Mouse (Mus musculus): ENCODE measurements at regions not wholly inside any gene's neighbourhood (a gene's known extent, or its start where the extent isn't known, plus 50 kb on each side); places are given as distances from the start of the nearest gene placed in this dataset.

DNA sequence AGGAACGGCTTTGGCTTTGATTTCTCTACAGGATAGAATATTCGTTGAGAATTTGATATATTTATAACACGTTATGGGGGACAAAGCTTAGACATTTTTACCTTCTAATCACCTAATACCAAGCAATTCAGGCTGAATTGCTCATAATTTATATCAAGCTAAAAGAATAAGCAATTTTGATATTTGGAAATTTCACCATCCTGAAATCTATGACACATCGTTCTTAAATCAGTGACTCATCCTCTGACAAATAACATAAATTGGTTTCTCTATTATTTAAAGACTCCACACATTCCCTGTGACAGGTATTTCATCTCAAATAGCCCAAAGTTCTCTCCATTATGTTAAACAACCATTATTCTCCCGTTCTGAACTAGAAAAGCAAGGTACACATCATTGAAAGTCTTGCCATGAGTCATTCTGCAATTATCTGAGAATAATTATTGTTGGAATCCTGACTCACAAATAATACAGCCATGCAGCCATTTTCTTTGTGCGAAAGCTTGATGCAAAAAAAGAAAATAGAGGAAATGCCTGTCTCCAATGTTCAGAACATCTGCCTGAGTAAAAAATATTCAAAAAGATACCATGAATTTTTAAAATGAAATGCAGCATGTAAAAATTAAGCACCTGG lies 182.3 kb upstream of the BC052040 start:
- DNase-seq = no peak
- intact Hi-C loops (cut with DNase I) = no loop called here

DNA sequence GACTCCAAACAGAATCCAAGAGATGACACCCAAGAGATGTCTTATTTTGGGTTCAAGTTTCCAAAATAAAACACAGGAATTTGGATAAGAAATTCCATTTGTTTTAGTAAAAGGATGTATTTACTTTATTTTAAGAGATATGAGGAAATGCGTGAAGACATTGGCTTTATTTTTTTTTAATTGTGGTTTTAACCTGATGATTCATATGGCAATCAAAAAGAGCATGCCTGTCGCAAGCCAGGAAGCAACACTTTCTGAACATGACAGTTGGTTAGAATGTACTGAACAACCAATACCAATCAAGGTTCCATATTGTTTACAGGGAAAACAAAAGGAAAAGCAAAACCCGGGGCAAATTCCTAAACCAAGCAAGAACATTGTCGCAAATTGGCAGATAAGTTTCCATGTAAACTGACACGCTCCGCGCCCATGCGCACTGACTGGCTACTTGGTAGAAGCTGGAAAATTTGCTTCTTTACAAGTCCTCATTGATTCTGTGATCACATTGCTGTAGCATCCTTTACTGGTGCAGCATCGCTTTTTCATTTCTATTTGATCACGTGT lies 181.4 kb upstream of the BC052040 start:
- intact Hi-C loops (cut with DNase I) = no loop called here
- DNase-seq = no peak

DNA sequence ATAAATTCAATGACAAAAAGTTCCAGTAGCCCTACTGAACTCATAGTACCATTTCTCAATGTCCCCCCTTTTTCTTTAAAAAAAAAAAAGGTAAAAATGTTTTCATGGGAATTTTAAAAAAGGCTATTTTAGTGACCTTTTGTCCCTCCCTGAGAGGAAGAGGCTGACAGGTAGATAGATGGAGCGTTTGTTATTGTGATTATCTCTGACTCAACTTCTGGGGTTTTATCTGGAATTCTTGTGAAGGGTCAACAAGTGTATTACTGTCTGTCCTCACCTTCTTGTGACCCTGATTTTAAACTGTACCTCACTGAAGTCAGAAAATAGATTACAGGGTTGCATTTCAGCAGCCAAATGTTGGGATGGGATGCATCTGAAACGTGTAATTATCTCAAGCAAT lies 179.3 kb upstream of the BC052040 start:
- intact Hi-C loops (cut with DNase I) = loop anchor here (1.0 kb wide), 1 partner anchor 40 kb away; no protein-coding TSS in a partner anchor
- DNase-seq = no peak

DNA sequence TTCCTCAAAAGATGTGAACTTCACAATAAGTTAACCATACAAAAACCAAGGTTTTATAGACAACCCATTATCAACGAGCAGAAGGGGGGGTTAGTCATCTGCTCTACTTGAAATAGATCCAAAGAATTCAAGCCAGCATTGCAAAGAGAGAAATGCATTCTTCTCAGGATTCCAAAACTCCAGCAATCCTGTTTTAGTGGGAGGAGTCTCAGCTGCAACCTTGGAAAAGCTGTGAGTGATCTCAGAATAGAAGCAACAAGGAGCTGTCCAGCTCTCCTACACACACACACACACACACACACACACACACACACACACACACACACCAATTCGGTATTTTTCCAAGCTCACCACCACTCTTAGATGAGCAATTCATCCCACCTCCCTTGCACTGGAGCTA lies 149.0 kb upstream of the BC052040 start:
- intact Hi-C loops (cut with DNase I) = no loop called here
- no peak for DNase-seq

DNA sequence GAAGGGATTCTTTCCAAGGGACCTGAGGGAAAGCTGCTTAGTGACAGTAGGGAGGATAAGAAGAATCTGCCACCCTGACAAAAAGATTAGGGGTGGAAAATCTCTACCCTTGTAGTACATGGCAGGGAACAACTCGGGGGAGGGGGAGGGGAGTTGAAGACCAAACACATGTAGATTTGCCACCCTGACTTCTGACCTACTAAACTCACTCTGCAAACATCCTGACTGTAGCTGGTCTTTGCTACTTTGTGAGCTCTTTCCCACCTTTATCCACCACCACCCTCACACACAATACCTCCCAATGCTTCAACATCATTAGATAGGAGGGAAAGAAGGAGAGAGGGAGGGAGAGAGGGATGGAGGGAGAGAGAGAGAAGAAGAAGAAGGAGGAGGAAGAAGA lies 140.4 kb upstream of the BC052040 start:
- intact Hi-C loops (cut with DNase I) = no loop called here
- DNase-seq = no peak

DNA sequence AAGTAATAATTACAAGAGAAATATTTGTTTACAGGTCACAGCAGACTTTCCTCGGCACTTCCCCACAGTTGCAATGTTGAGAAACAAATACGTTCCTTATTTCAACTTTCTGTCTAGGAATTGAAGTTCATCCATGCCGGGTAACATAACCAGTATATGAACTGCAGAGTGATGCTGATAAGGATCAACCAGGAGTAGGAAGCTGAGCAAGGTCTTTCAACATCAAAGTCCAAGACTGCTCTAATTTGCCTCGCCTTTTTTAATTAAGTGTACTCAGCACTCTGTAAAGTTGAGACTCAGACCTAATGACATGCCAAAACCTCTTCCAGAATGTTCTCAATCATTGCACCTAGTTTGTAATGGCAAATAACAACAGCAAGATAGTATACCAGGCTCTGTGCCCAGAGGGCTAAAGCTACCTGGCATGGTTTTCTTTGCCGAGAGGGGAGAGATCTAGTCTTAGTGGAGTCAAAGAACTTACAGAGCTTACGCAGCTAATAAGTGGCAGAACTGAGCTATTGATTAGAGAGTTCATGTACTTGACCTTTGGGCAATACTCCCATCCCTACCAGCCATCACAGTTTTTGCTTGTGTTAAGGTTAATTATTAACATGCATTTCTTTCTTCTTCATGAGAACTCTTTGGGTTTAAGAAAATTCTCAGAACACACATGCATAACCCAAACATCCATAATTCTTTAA lies 131.6 kb upstream of the BC052040 start:
- intact Hi-C loops (cut with DNase I) = no loop called here
- no peak for DNase-seq

DNA sequence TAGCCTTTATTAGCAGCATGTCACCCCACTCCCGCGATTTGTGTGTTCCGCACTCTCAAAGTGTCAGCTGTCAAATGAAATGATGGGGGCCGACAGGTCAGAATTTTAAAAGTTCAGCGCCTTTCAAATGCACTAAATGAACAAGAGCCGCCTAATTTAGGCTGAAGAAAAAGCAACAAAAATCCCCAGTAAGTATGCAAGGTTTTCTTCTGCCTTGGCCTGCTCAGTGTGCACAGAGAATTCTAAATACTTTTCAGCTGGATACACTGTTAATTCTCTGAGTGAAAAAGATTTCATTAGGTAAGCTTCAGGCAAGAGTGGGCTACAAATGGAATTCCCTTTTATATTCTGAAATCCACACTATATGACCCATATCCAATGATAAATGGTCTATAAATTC lies 125.9 kb upstream of the BC052040 start:
- no peak for DNase-seq
- intact Hi-C loops (cut with DNase I) = no loop called here

DNA sequence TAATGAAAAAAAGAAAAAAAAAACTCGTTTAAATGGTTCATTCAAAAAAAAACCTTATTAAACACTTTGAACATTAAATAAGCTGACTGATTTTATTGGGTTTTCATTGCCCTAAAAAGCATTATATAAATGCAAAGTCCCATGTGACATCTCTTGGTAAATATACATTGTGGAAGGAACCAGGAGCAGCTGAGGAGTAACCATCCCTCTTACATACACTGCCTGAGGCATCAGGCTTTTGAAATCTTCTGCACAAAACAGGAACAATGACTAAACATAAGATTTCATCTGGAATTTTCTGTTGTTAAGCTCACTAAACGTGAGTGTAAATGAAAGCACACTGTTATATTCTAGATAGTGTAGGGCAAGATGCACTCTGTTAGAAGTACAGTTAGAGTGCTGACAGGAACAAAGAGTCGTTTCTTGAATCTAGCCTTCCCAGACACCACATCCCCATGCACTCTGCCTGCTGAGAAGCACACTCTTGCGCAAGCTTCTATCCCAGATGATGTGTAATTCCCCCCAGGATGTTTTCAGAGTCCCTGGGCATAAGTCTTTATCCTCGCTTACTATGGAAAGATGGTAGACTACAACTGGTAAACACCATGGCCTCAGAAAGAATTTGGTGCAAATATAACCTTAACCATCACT lies 125.0 kb upstream of the BC052040 start:
- intact Hi-C loops (cut with DNase I) = no loop called here
- no peak for DNase-seq

DNA sequence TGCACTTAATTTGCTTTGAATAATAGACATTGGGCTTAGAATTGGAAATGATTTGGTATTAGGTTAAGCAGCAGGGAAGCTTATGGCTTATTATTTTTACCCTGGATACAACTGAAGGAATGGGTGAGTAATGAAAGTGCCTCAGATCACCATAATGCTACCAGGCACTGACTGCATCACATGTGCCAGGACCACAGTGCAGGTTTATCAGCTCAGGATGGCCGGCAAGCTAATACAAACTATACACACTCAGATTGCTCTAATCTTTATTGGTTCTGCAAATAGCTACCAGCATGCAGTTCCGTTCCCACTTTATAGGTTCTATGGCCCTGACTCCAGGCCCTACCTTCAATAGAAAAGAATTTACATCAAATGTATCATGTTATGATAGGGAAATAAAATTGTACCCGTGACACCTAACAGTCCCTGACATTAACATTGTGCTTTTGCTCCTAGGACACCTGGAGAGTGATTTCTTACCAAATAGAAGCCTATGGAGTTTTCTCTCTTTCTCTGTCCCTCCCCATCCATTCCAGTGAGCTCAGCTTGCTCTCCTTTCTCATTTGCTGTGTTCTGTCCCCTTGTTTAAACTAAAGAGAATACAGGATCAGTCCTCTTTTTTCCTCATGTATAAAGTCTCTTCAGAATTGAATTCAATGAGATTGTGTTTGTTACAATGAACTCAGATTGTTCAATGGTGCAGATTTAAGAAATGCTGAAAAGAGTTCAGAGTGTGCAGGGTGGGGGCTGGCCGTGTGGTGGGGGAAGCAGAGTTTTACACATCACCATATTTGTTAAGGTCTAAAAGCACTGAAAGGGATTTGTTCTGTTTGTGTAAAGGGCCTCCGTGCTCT lies 121.3 kb upstream of the BC052040 start:
- intact Hi-C loops (cut with DNase I) = no loop called here
- DNase-seq = no peak

DNA sequence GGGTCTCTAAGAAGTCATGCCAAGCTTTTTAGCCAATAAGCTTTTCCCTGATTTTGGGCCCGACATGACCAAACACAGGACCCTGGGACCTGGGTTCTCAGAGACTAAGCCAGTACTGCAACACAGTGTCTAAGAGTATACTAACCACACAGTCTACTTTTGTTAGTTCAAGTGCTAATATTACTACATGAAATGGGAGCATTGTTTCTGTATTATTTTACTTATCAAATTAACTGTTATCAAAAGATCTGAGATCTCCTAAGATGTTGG lies 120.7 kb upstream of the BC052040 start:
- intact Hi-C loops (cut with DNase I) = no loop called here

DNA sequence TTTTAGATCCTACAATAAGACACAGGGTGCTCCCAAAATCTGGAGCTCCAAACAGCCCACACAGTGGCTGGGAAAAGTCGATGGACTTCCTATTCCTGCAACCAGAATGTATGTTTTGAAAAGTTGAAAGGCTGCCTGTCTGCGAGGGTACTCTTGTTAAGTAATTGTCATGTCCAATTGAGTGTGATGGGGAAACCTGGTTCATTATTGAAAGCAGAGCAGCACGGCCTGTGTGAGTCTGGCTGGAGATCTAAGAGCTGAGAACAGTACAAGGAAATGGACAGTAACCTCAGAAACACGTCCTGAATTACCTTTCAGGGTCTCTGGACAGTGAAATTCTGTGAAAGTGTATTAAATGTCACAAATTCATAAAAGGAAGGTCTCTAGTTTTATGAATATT lies 115.3 kb upstream of the BC052040 start:
- no peak for DNase-seq
- intact Hi-C loops (cut with DNase I) = no loop called here

More for the DNA sequence above, 120.7 kb upstream of the BC052040 start:
- DNase-seq = no peak

DNA sequence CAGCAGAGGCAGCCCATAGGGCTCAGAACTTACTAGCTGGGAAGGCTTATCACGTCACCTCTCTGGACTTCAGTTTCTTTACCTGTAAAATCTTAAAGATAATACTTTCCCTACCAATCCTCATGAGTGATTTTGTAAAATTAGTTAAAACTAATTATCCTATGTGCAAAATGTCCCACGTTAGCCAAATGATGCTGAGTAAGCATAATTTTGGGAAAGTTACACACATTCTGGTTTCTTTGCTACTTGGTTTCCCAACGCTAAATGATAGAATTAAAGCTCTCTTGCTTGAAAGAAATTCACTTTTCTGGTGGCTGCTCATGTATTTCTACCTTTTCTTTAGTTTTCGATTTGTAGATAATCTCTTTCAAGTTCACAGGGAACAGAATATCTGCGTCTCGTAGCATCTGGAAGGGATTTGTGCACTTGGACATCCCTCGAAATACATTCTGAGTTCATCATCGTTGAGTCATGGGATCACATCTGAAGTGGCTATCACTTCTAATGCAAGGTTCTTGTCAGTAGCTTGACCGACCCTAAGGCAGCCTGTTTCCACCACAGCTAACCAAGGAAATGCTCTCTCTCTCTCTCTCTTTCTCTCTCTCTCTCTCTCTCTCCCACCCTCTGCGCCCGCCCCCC lies 114.3 kb upstream of the BC052040 start:
- DNase-seq = no peak
- intact Hi-C loops (cut with DNase I) = no loop called here

DNA sequence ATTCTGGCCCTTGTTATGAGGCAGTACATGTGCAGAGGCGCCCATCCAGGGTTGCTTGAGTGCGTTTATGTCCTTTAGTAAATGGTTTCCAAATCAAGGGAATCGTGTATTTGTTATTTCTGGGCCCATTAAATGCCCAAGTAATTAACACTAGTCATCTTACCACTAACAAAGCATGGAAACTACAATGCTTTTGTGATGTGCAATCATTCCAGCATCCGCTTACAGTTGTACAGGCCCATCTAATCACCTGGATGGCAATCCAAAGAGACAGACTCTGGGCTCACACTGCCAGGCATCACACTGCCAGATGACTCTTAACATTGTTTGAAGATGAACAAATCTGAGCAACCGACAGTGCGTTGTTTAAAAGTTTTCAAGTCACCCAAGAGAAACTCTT lies 113.6 kb upstream of the BC052040 start:
- DNase-seq = no peak

DNA sequence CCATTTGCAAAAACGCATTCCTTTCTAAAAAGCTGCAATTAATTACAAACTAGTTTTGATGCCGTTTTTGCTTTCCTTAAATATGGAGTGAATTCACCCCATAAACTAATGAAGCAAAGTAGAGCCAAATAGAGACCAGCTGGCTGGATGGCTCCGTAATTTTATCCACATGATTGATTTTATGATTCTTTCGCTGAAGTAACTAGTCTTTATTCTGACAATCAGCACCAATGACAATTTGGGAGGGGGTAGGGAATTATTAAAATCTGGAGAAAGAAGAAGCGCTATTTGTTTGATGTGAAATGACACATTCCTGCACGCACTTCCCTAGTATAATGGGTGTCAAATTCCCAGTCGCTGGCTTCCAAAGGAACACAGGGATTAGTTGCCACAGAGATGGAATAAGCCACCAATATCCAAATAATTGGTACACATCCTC lies 113.0 kb upstream of the BC052040 start:
- DNase-seq = no peak
- intact Hi-C loops (cut with DNase I) = no loop called here

More for the DNA sequence above, 113.6 kb upstream of the BC052040 start:
- intact Hi-C loops (cut with DNase I) = no loop called here

DNA sequence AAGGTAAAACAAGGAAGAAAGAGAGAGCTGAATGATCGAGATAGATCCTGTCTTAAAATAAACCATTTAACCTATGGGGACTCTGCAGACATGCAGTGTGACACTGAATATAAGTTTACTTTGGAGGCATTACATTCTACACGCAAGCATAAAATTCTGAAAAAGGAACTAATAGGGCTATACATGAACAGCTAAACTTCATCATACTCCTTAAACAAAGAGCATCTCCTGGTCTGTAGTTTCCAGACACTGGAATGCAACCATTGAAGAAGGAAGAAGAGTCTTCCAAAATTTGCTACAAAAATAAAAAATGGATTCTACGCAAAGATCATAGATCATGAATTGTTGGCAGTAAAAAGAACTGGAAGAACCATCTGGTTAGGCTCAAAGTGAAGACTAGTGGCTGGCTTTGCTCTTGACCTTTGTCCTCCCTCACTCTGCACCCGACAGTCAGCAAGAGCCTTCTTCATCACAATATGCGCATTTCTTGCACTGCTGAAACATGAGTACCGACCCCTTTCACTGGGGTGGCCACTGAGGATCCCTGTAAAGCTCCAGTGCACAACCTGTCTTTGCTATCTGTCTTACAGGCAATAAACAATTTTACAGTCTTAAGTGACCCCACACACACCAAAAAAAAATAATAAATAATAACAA lies 112.2 kb upstream of the BC052040 start:
- intact Hi-C loops (cut with DNase I) = no loop called here
- no peak for DNase-seq

DNA sequence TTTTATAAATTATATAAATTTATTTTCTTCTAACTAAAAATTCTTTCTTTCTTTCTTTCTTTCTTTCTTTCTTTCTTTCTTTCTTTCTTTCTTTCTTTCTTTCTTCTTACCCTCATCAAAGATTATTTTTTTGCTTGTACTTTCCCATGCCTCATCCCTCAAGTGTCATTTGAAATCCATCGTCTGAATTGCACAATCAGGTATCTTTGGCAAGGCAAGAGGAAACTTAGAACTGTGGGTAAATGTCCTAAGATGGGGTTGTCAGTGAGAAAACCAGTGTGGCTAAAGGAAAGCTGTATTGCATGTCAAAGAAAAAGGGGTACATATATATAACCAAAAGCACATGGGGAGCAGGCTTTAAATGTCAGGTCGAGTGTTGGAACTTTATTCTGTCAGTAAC lies 109.1 kb upstream of the BC052040 start:
- no peak for DNase-seq
- intact Hi-C loops (cut with DNase I) = no loop called here

DNA sequence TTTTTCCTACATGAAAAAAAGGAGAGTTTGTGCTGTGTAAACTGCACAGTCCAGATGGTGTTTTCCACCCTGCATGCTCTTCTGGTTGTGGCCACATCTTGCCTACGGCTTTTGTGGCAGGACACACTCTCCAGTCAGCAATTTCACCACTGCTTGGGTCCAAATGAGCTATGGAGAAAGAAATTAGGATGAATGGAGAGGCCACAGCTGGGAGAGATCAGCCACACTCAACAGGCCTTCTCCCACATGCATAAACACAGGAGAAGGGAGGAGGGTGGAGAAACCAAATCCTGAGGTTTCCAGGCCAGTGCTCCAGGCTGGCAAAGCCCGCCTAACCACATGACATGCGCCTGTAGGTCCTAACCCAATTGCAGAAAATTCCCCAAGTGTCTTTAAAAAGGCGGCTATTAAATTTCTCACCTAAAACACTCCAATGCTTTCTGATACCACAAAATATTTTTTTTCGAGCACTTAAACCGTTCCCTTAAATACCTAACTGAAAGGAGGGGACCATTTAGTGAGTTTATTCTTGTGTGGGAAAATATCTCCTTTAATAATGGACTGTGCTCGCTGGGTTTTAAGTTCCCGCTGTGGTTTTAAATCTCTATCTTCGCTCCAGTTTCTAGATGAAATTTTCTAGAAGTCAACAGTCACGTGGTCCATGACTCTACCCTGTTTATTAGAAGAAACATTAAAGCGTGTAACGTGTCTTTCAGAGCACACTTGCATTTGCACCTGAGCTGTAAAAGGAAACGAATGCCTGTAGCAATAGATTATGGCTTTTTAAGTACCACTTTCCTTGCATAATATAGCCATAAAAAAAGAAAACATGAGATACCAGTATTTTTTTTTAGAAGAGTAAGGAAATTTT lies 97.9 kb upstream of the BC052040 start:
- intact Hi-C loops (cut with DNase I) = no loop called here
- peak; percentile 8 to 14 for DNase-seq

DNA sequence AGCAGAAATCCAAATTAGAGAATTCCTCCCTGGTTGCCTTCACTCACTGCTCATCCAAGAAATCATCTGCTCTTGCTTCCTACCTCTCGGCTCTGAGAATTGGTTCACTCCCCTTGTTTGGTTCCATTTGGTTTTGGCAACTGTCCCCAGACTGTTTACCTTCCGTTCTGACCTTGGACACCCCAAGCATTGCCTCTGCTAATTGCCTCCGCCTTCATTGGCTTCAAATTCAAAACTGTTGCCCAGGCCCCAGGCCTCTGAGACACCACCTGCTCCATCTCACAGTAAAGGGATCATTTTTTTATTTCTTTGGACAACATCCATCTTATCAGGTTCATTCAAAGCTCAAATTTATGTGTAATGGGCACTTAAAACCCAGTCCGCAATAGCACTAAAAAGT lies 93.1 kb upstream of the BC052040 start:
- intact Hi-C loops (cut with DNase I) = no loop called here
- DNase-seq = no peak

DNA sequence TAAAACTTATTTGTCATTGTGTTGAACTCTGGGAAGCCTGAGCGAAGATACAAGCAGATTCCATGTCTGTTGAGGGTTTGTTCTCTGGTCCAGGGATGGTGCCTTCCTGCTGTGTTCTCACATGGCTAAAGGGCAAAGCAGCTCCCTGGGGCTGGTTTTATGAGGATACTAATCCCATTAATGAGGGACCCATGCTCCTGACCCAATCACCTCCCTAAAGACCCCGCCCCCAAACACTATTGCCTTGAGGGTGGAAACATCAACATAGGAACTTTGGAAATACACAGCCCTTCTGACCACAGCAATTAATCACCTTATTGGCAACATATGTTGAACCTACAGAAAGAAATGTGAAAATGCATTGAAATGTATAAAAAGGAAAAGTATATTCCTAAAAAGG lies 88.5 kb upstream of the BC052040 start:
- DNase-seq = no peak
- intact Hi-C loops (cut with DNase I) = no loop called here
